Mouse (Mus musculus) ovary, adult 18-20 months (tissue): ENCODE results near the gene Pex7.
A peak's percentile ranks its signal among the peaks of the same experiment; 100 is the strongest.
"Not testable (repeated sequence)": the region's sequence is repeated elsewhere in the genome, so short reads cannot be mapped to it uniquely, and the experiment has no call there.

ENCODE experiments used
- DNase-seq: peaks from one replicate; pipeline ENCODE4 v3.0.0; 2022; ENCODE audit warnings: low spot score, mixed read lengths

Pex7 gene

DNA sequence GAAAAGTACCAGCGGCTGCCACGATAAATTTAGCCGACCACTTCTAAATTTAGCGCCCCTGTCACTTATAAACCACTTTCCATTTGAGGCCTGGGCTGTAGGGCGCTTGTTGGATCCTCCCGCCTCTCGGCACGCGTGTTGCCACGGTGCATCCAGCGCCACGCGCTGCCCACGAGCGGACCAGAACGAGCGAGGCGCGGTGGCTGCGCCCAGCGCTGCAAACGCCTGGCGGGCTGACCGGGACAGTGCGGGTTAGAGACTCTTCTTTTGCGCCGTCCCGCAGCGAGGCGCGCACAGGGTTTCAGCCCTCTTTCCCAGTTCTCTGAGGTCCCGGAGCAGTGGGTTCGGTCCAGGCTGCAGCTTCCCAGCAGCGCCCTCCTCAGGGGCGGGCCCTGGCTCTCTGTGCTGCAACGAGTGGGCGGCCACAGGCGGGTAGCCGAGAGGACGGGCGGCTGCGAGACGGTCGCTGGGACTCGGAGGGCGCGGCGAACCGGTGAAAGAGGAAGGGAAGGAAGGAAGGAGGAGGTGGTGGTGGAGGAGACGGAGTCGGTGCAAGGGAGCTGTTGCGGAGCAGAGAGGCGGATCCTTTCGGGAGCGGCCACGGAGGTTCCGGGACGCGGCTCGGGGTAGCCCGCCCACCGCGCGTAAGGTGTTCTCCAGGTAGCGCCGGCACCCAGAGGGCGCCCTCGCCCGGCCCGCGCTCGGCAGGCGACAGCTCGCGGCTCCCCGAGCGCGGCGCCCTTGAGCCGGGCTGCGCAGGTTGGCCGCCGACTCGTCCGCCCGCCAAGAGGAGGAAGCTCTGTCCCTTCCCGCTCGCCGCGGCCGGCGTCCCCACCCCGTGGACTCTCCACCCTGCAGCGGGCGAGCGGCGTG, 26.3 kb upstream of the Pex7 start:
- peak; percentile 82 for DNase-seq

DNA sequence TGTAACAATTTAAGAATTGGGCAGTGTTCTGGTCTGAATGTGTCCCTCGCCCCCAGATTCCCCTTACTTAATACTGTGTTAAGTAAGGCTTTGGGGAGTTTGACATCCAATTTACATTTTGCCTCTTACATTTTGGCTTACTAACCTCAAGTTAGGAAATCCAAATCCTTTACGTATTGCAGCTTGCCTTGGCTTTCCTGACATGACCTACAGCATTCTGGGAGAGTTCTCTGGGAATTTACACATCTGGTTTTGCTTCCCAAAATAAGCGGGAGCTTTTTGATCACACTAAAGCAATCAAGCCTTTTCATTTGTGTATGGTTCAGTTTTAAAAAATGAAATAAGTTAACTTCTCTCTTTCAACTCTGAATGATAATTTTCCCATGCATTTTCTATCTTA, 25.5 kb upstream of the Pex7 start:
- DNase-seq, result no peak

DNA sequence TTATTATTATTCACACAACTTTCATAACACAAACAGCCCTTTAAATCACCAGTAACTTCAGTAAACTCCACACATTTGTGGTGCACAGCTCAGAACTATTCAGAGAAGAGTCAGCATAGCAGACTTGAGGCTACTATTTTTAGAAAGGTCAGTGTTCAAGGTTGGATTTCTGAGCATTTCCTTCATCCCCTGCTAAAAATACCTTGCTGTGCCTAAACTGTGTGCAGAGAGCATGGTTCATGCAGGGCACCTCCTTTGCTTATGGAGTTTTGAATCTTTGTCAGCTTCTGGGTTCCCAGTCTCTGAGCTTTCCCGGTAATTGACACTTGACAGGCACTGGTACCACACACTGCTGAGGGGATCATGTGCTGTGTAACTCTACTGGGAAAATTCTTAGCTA, 20.7 kb upstream of the Pex7 start:
- no peak for DNase-seq

DNA sequence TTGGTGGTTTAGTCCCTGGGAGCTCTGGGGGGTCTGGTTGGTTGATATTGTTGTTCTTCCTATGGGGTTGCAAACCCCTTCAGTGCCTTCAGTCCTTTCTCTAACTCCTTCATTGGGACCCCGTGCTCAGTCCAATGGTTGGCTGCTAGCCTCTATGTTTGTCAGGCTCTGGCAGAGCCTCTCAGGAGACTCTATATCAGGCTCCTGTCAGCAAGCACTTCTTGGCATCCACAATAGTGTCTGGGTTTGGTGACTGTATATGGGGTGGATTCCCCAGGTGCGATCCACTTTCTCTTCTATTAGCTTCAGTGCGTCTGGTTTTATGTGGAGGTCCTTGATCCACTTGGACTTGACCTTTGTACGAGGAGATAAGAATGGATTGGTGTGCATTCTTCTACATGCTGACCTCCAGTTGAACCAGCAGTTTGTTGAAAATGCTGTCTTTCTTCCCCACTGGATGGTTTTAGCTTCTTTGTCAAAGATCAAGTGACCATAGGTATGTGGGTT, 19.0 kb upstream of the Pex7 start:
- DNase-seq, result not testable (repeated sequence)

DNA sequence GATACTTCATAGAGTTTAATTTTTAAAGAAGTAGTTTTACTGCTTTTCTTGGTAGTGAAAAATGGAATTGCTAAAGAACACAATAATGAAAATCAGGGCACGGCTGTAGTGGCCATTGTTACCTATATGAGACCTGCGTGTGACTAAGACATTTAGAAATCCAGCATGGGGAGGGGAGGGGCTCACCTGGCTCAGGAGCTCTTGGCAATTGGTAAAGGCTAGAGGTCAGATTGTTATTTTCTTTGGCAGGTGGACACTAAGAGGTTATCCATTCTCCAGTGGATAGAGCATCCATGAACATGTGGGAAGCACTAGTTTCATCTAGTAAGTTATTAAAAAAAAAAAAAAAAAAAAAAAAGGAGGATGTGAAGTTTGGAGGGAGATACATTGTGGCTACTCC, 16.8 kb upstream of the Pex7 start:
- no peak for DNase-seq

DNA sequence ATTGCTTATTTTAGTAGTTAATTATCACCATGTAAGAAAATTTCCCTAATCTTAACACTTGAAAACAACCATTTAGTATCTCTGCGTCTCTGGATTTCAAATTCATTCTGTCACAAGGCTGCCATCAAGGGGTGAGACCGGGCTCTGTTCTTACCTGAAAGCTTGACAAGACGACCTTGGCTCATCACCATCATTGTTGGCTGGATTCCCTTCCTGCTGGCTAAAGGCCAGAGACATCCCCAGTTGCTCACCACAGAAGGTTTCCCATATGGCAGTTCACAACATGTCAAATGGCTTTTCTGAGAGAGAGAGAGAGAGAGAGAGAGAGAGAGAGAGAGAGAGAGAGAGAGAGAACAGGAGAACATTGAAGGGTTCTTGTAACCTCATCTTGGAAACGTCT, 14.9 kb upstream of the Pex7 start:
- DNase-seq, result no peak

DNA sequence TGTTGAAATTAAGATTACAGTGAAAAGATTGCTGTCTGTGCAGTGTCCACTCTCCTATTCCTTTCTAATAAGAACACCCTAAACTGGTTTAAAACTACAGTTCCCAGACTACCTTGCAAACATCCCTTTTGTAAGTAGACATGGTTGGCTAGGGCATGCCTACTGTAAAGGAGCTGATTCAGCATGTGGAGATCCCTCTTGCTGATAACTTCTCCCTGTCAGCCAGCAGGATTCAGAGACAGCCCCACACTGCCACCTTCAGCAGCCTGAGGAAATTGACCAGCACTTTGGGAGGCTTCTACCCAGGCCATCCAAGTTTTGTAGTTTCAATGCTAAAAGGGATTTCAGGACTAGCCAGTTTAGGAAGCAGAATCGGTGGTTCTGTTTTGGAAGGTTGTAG, 7.8 kb upstream of the Pex7 start:
- DNase-seq, result peak; percentile 37

DNA sequence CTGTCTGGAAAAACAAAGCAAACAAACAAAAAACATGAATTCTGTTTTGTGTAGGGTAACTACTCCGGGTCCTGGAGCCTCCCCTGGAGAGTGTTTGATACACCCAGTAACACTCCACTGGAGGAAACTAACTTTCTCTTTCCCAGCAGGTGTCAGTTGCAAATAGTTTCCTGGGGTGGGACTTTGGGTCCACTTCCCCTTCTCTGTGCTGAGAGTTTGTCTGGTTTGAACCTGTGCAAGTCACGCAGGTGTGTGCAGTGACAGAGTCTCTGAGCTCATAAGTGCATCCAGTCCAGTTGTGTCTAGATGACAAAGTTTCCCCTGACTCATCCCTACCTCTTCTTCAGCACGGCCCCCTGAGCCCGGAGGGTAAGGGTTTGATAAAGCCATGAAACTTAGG, 6.3 kb upstream of the Pex7 start:
- no peak for DNase-seq

DNA sequence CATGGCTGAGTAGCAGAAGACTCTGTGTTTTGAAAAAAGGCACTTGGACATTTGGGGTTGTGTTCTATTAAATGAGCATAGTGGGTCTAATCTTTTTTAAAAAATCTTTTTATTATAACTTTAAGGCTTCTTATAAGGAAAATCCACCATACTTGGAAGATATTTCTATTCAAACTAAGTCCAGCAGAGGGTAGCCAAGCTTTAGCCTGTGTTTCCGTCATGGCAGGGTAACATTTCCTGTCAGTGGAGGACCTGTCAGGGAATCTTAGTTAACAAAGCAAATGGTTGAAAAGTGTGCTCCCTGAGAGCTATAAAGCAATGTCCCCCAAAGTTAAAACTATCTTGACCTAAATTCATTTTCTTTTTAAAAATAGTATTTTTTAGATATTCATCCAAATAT, 4.1 kb upstream of the Pex7 start:
- no peak for DNase-seq

DNA sequence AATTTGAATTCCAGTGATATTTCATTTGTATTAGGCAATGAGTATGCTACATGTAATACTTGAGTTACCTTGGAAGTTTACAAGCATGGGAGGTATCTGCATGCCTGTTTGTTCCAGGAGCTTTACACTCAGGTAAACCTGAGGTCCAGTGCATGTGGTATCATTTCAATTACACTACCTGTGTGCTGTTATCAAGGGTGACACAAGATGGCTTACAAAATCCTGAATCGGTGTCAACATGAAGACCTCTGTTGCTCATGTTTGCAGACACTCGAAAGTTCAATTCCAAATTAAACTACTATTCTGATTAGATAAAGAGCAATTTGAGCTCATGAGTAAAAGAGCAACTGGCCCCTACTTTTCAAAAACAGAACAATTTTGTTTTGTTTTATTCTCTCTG, 3.0 kb upstream of the Pex7 start:
- DNase-seq, result no peak

DNA sequence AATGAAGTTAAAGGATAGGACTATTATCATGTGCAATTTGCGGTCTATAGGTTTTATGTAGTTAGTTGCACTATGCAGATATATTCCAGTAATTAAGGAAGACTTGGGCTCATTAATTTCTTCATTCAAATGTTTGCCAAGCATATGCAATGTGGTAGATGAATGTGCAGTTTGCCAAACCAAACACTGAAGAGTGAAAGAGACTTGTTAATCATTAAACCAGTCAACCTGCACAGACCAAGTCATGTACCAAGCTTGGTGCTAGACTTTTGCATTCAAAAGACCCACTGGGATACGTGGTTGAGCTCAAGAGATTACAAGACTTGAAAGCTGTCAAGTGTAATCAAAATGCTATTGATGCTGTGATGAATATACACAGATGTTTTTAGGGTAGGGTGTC, 587 bp upstream of the Pex7 start:
- no peak for DNase-seq

DNA sequence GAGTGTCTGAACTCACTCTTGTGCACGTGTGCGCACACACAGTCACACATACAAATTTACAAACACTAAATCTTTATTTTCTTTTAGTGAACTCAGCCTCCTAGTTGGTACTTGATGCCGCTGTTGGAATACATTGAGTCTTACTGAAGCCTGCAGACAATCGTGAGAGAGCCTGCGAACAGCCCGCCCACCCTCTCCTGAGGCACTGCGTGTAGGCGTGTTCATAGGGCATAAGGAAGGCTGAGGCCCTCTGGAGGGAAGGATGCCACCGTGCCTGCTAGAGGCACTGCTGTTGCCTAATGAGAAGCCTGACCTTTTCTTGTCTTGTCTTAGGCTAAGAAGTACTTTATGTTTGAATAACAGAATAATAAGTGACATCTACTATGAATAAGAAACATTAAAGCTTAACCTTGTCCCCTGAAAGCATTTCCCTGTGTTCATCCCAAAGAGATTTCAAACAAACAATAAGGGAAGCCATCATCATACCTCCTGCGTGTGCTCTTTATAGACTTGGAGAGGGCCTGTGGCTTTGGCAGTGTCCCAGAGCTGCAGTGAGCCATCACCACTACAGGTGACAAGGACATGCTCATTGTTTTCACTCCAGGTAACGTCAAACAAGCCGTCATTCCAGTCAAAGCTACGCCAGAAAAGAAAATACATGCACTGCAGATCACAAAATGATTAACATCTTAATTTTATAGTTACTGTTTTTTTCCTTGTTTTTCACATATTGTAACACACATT, 3.2 kb downstream of the Pex7 start:
- DNase-seq, result no peak

DNA sequence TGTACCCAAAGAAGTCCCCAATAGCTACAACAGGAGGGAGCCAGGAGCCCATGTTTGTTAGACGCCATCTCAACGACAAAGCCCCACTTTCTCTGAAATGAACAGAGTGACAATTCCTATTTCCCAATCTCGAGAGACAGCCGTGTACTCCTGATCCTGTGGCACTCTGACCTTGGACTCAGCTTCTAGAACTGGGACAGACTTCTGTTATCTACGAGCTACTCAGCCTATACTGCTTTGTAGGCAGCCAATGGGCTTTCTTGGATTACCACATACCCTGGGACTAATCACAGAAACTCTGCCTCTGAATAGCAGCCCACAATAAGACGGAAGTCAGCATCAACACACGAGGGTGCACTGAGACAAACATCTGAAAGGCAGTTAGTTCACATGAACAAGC, 5.5 kb downstream of the Pex7 start:
- no peak for DNase-seq

DNA sequence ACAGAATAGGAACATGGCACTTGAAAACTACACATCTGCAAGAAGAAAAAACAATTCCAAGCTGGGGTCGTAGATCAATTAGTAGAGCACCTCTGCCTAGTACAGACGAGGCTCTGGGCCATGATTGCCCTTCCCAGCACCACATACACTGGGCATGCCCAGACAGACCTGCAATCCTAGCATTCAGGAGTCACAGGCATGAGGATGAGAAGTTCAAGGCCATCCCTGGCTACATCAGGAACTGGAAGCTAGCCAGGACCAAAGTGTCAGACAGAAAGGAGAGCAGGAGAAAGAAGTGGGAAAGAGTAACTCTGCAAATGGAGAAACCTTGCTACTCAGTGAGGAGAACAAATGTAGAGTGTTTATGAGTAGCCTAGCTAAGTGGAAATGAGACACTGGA, 7.3 kb downstream of the Pex7 start:
- DNase-seq, result no peak

DNA sequence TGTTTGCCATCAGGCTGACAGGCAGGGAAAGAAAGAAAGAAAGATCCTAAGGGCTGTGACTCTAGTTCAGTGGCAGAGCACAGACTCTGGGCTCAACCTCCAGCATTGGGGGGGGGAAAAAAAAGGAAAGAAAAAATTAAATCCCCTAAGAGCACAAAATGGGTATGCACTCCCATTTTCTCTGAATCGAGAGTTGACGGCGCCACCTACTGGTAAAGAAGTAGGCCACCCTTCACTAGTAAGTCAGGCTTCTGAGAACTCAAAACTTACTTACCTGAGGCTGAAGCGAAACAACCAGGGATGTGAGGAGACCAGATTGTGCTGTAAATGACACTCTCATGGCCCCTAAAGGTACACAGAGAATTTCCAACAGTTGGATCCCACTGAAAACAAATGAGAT, 13.5 kb downstream of the Pex7 start:
- DNase-seq, result no peak

DNA sequence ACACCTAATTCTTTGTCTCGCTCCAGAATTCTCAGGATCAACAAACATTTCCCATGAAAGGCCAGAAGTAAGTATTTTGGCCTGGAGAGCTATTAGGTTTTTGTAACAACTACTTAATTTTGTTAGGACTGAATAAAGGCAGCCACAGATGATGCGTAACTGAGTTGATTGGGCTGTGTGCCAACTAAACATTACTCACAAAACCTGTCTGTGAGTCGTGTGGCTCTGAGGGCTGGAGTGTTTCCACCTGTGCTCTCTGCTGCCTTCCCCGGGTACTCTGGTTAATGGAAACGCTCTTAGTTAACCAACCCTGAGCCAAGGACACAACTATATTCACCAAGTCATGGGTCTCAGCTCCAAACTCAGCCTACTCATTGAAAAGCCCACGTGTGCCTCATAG, 14.3 kb downstream of the Pex7 start:
- no peak for DNase-seq

DNA sequence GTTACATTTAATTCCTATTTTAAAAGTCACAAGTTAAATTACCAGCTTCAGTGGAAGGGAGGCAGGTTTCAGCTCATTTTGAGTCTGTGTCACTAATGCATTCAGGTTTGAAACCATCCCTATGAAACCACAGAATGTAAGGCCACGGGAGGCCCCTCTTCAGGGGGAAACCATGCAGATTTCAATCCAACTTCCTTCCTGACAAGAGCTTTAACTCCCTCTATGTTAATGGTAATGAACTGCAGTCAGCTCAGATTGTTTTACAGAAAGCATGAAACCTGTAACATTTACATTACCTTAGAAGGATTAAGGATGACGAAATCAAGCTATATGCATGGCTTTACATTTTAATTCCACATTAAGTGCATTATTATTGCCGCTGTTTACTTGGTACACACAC, 15.8 kb downstream of the Pex7 start:
- DNase-seq, result no peak

DNA sequence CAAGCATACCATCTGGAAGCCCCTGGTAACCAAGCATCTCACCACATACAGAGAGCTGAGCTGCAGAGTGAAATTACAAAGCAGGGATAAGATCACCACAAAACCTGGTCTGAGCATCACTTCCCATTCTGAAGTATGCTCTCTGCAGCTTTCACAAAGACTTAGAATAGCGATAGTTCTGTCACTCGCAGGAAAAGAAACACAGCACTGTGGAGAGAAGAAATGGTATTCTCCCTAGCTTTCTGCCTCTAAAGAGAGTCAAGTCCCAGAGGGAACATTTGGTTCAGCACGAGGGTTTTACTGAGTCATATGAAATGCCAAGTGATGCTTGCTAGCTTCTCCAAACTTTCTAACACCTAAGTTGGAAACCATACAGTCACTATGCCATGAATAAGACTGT, 17.6 kb downstream of the Pex7 start:
- DNase-seq, result no peak

DNA sequence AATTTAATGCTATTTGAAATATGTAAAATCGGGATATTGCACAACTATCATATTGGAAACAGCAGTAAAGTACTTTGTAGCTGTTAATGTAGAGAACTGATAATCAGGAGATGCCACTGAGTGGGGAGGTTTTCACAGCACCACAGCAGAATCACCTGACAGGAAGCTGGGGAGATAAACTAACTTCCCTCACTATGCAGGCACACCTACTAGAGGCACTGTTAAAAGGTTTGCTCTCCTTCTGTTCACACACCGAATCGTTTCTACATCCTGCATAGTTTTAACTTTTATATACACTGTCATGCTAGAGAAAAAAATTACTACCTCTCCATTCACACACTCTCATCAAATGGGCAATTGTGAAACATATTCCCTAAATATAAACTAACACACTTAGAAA, 21.2 kb downstream of the Pex7 start:
- no peak for DNase-seq

DNA sequence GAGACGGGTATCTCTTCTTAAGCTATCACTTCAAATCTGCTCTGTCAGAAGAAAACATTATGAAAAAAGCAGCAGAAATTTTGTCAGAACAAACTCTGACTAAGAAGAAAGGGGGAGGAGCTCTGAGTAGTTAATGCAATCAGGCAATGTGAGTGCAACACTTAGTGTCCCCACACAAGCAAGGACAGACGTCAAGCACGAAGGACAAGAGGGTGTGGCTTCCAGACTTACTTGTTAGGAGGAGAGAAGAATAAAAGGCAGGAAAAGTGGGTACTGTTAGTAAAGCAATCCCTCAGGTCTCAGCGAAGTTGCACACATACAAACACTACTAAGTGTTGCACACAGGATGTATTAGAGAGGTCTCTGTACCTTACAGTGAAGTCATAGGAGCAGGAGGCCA, 23.1 kb downstream of the Pex7 start:
- DNase-seq, result no peak

DNA sequence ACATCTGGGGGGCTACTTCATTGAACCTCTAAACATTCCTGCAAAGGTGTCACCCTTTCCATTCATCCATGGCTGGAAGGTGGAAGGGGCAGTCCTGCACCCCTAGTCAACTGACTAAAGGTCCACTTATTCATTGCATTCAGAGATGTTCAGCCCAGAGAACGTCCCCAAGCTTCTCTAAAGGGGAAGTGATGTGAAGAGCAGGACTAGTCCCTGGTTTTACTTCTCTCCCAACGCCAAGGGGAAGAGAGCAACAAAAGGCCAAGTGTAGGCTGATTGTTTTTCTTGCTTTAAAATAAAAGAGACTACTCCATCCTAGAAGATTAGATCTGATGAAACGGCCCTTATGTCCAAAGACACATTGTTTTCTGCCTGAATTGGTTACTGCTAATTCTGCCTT, 27.1 kb downstream of the Pex7 start:
- DNase-seq, result no peak

DNA sequence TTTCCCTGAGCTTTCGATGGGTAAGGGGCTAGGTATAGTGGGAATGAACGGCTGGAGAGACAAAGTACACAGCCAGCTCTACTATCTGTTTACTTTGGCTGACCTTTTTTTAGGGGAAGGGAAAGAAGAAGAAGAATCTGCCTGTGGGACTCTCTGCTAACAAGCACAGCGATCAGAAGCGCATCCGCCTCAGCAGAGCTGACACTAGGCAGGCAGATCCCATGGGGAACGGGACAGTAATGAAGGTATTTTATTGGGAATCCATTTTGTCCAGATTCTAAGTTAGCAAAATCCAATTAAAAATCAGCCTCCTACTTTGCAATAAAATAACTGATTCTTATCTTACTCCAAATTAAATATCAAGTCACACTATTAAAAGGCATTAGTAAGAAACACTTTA, 28.3 kb downstream of the Pex7 start:
- DNase-seq, result no peak

DNA sequence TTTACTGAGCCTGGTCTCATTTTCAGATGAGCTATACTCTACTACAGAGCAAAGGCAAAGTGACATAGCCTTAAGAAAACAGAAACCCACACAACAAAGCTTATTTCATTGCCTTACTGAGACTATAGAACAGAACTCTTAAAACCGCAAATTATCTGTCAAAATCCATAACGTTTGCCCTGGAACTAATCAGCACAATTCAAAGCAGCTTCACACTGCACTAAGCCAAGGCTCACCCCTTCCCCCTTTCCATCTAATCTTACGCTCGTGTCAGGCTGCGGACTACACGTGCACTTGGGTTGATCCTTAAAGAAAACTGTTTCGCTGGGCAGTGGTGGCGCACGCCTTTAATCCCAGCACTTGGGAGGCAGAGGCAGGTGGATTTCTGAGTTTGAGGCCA, 29.8 kb downstream of the Pex7 start:
- DNase-seq, result no peak

DNA sequence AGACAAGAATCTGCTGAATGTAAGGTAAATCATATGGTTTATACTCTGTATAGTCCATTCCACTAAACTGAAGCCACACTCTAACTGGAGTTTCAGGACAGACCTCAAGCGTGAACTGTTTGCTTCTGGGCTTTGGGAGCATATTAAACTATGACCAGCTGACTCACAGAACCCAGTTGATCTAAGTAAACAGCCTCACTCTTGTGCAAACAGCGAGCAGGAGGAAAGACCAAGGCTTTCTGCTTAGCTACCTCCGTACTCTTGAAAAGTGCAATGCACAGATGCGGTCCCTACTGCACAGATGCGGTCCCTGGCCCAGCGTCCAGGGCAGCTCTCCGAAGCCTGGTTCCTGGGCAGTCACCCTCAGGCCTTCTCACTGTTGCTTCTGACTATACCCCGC, 30.2 kb downstream of the Pex7 start:
- DNase-seq, result no peak
